Mouse (Mus musculus): ENCODE results near the gene Kcna10. TPM values are rescaled to one million over a fixed set of nuclear protein-coding genes. Genes with fewer than 3 reads are reported as not detected.

Gene Kcna10
- not detected in 2 replicates for polyA plus RNA-seq (2014; fragmentation: Nextera tagmentation; extraction: Ambion mirVana)

- H3K4me2 ChIP-seq (ENCODE audit: low read length), result no peak within 1 kb of the TSS
- ATAC-seq (no peak), DNase-seq (ENCODE audit: low spot score) (no peak)
- no peaks in the 10 kb centered on the region for H3K36me3 ChIP-seq (ENCODE audit: control insufficient read depth, insufficient read depth, low read length)
- H3K9ac ChIP-seq (ENCODE audit: low read length), result no peak within 1 kb of the TSS
- no peaks in the 10 kb centered on the region for H3K27me3 ChIP-seq (replicated peaks; ENCODE audit: control insufficient read depth, insufficient read depth, low read length)
- no peak within 1 kb of the TSS for H3K4me3 ChIP-seq (ENCODE audit: low read depth, low read length)
- no peaks in the 10 kb centered on the region for H3K4me1 ChIP-seq (ENCODE audit: control insufficient read depth, insufficient read depth, low read length)
- H3K27ac ChIP-seq (ENCODE audit: low read depth, low read length), result no peak within 1 kb of the TSS
- 83% methylated on average over 1 of the region's 1 CpGs for WGBS
- H3K9me3 ChIP-seq (replicated peaks; ENCODE audit: control insufficient read depth, low read length), result no peaks in the 10 kb centered on the region
Measured at GRCm38 (mm10) chr3:107182756-107183155, at the start of gene Kcna10. Gene Kcna10, plus strand, starts transcription at chr3:107183056.

- DNase-seq (ENCODE audit: low spot score) (no peak), ATAC-seq (no peak)
- Histone ChIP-seq H3K9me3 (replicated peaks; ENCODE audit: control insufficient read depth, low read length) (no peaks in the 10 kb centered on the region), H3K4me2 (ENCODE audit: low read length) (no peak overlapping the region), H3K27ac (ENCODE audit: low read depth, low read length) (no peak overlapping the region), H3K4me3 (ENCODE audit: low read depth, low read length) (no peak overlapping the region), H3K4me1 (ENCODE audit: control insufficient read depth, insufficient read depth, low read length) (no peaks in the 10 kb centered on the region), H3K36me3 (ENCODE audit: control insufficient read depth, insufficient read depth, low read length) (no peaks in the 10 kb centered on the region), H3K9ac (ENCODE audit: low read length) (no peak overlapping the region), H3K27me3 (replicated peaks; ENCODE audit: control insufficient read depth, insufficient read depth, low read length) (no peaks in the 10 kb centered on the region)
- WGBS, result 88% methylated on average over 3 of the region's 3 CpGs
Measured at GRCm38 (mm10) chr3:107134457-107134856, 48.4 kb upstream of the Kcna10 start.

- Histone ChIP-seq H3K36me3 (ENCODE audit: control insufficient read depth, insufficient read depth, low read length) (no peaks in the 10 kb centered on the region), H3K4me1 (ENCODE audit: control insufficient read depth, insufficient read depth, low read length) (peaks cover 15% of the 10 kb centered on the region), H3K9ac (ENCODE audit: low read length) (no peak overlapping the region), H3K4me2 (ENCODE audit: low read length) (no peak overlapping the region), H3K4me3 (ENCODE audit: low read depth, low read length) (no peak overlapping the region), H3K27me3 (replicated peaks; ENCODE audit: control insufficient read depth, insufficient read depth, low read length) (no peaks in the 10 kb centered on the region), H3K9me3 (replicated peaks; ENCODE audit: control insufficient read depth, low read length) (no peaks in the 10 kb centered on the region), H3K27ac (ENCODE audit: low read depth, low read length) (no peak overlapping the region)
- DNase-seq (ENCODE audit: low spot score) (peak; percentile 27), ATAC-seq (no peak)
- 57% methylated on average over 7 of the region's 7 CpGs for WGBS
Measured at GRCm38 (mm10) chr3:107147126-107147525, 35.7 kb upstream of the Kcna10 start.

- no peaks in the 10 kb centered on the region for H3K36me3 ChIP-seq (ENCODE audit: control insufficient read depth, insufficient read depth, low read length)
- peaks cover 15% of the 10 kb centered on the region for H3K4me1 ChIP-seq (ENCODE audit: control insufficient read depth, insufficient read depth, low read length)
- H3K4me3 ChIP-seq (ENCODE audit: low read depth, low read length), result no peak overlapping the region
- DNase-seq (ENCODE audit: low spot score), result peak; percentile 14
- H3K9ac ChIP-seq (ENCODE audit: low read length), result no peak overlapping the region
- ATAC-seq, result no peak
- H3K9me3 ChIP-seq (replicated peaks; ENCODE audit: control insufficient read depth, low read length), result no peaks in the 10 kb centered on the region
- no peak overlapping the region for H3K4me2 ChIP-seq (ENCODE audit: low read length)
- no peaks in the 10 kb centered on the region for H3K27me3 ChIP-seq (replicated peaks; ENCODE audit: control insufficient read depth, insufficient read depth, low read length)
- H3K27ac ChIP-seq (ENCODE audit: low read depth, low read length), result no peak overlapping the region
- 82% methylated on average over 3 of the region's 3 CpGs for WGBS
Measured at GRCm38 (mm10) chr3:107149006-107149405, 33.9 kb upstream of the Kcna10 start.

DNA sequence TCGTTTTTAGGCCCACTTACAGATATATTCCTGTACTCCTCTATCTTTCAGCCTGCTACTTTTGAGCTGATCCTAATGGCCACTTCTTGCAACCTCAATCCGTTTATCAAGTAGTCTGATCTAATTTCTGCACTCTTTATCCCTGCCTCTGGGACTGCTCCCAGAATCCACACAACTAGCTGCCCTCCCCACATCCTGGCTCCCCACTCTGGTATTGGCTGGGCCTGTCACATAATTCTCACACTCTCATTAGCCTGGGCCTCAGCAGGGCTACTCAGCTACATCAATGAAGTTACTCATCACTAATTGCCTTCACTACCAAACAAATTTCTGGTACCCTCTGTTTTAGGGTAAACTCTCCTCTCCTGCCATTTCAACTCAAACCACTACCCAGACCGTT lies 32.4 kb upstream of the Kcna10 start:
- Histone ChIP-seq H3K27ac (ENCODE audit: low read depth, low read length) (peak overlapping the region; percentile 68; the same call in 1 of the 2 replicates), H3K27me3 (replicated peaks; ENCODE audit: control insufficient read depth, insufficient read depth, low read length) (no peaks in the 10 kb centered on the region), H3K4me3 (ENCODE audit: low read depth, low read length) (no peak overlapping the region), H3K9me3 (replicated peaks; ENCODE audit: control insufficient read depth, low read length) (no peaks in the 10 kb centered on the region), H3K9ac (ENCODE audit: low read length) (no peak overlapping the region), H3K4me1 (ENCODE audit: control insufficient read depth, insufficient read depth, low read length) (peaks cover 15% of the 10 kb centered on the region), H3K4me2 (ENCODE audit: low read length) (0 out of 2 replicates have a peak overlapping the region, but pooled peaks have one; percentile 14), H3K36me3 (ENCODE audit: control insufficient read depth, insufficient read depth, low read length) (no peaks in the 10 kb centered on the region)
- DNase-seq (ENCODE audit: low spot score) (peak; percentile 81), ATAC-seq (peak; percentile 93)
- WGBS, result 8% methylated on average over 3 of the region's 3 CpGs

DNA sequence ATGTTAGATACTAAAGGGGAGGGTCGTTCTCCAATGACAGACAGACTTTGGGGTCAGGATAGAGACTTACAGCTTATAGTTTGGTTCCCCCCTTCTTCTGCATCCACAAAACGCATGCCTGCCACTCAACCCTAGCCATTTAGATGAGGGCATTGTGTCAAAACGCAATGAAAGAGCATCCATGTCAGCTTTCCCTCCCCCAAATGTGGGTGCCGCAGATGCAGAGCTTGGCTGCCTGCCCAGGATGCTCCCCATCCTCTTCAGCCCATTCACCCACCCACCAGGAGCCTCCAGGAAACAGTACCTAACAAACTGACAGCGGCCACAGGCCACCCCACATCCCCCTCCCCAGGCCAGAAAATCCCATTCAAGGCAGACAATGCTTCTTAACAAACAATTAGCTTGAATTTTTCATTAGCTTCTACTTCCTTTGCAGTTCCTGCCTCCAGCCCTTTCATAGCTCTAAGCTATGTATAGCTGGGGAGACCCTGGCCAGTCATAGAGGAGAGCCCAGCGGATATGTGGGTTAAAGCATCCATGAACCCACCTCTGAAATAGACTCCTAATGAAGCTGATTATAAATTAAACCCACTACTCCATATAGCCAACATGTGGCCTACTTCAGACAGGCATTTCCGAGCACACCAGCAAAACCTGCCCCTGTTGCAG lies 31.9 kb upstream of the Kcna10 start:
- Histone ChIP-seq H3K27me3 (replicated peaks; ENCODE audit: control insufficient read depth, insufficient read depth, low read length) (no peaks in the 10 kb centered on the region), H3K9ac (ENCODE audit: low read length) (no peak overlapping the region), H3K27ac (ENCODE audit: low read depth, low read length) (peak overlapping the region; percentile 68; the same call in 1 of the 2 replicates), H3K4me1 (ENCODE audit: control insufficient read depth, insufficient read depth, low read length) (peaks cover 15% of the 10 kb centered on the region), H3K4me3 (ENCODE audit: low read depth, low read length) (no peak overlapping the region), H3K36me3 (ENCODE audit: control insufficient read depth, insufficient read depth, low read length) (no peaks in the 10 kb centered on the region), H3K4me2 (ENCODE audit: low read length) (0 out of 2 replicates have a peak overlapping the region, but pooled peaks have one; percentile 14), H3K9me3 (replicated peaks; ENCODE audit: control insufficient read depth, low read length) (no peaks in the 10 kb centered on the region)
- ATAC-seq (peak; percentile 85), DNase-seq (ENCODE audit: low spot score) (peak; percentile 76)
- WGBS, result 8% methylated on average over 7 of the region's 7 CpGs

GRCm38 (mm10) chr3:107153772-107154655 lies 28.8 kb upstream of the Kcna10 start:
- no peak overlapping the region for H3K27ac ChIP-seq (ENCODE audit: low read depth, low read length)
- no peak overlapping the region for H3K4me2 ChIP-seq (ENCODE audit: low read length)
- peaks cover 15% of the 10 kb centered on the region for H3K4me1 ChIP-seq (ENCODE audit: control insufficient read depth, insufficient read depth, low read length)
- DNase-seq (ENCODE audit: low spot score), result no peak
- WGBS, result 93% methylated on average over 11 of the region's 11 CpGs
- H3K27me3 ChIP-seq (replicated peaks; ENCODE audit: control insufficient read depth, insufficient read depth, low read length), result no peaks in the 10 kb centered on the region
- ATAC-seq, result no peak
- no peak overlapping the region for H3K9ac ChIP-seq (ENCODE audit: low read length)
- no peaks in the 10 kb centered on the region for H3K9me3 ChIP-seq (replicated peaks; ENCODE audit: control insufficient read depth, low read length)
- H3K4me3 ChIP-seq (ENCODE audit: low read depth, low read length), result no peak overlapping the region
- H3K36me3 ChIP-seq (ENCODE audit: control insufficient read depth, insufficient read depth, low read length), result no peaks in the 10 kb centered on the region

DNA sequence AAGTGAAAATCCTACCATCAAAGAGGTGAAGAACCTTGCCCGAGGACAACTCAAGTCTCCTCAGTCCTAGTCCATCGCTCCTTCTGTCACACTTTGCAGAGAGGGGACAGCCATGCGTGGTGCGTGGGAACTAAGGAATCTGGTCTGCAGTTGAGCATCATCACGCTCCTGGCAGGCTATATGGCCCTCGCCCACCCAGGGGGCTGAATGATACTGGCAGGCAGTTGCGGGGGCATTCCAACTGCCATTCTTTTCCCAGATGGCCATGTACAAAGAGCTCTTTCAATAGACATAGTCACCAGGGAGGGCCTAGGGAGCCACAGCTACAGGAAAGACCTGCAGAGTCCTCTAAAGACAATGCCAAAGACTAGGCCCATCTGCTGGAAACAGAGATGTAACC lies 24.0 kb upstream of the Kcna10 start:
- no peak for DNase-seq (ENCODE audit: low spot score)
- no peaks in the 10 kb centered on the region for H3K4me1 ChIP-seq (ENCODE audit: control insufficient read depth, insufficient read depth, low read length)
- H3K27ac ChIP-seq (ENCODE audit: low read depth, low read length), result no peak overlapping the region
- no peak for ATAC-seq
- WGBS, result 85% methylated on average over 7 of the region's 7 CpGs
- H3K36me3 ChIP-seq (ENCODE audit: control insufficient read depth, insufficient read depth, low read length), result no peaks in the 10 kb centered on the region
- H3K4me3 ChIP-seq (ENCODE audit: low read depth, low read length), result no peak overlapping the region
- H3K9me3 ChIP-seq (replicated peaks; ENCODE audit: control insufficient read depth, low read length), result no peaks in the 10 kb centered on the region
- H3K4me2 ChIP-seq (ENCODE audit: low read length), result no peak overlapping the region
- H3K27me3 ChIP-seq (replicated peaks; ENCODE audit: control insufficient read depth, insufficient read depth, low read length), result no peaks in the 10 kb centered on the region
- H3K9ac ChIP-seq (ENCODE audit: low read length), result no peak overlapping the region

- Histone ChIP-seq H3K27me3 (replicated peaks; ENCODE audit: control insufficient read depth, insufficient read depth, low read length) (no peaks in the 10 kb centered on the region), H3K4me3 (ENCODE audit: low read depth, low read length) (no peak overlapping the region), H3K27ac (ENCODE audit: low read depth, low read length) (no peak overlapping the region), H3K9me3 (replicated peaks; ENCODE audit: control insufficient read depth, low read length) (no peaks in the 10 kb centered on the region), H3K4me2 (ENCODE audit: low read length) (peak overlapping the region; percentile 42), H3K36me3 (ENCODE audit: control insufficient read depth, insufficient read depth, low read length) (no peaks in the 10 kb centered on the region), H3K4me1 (ENCODE audit: control insufficient read depth, insufficient read depth, low read length) (no peaks in the 10 kb centered on the region), H3K9ac (ENCODE audit: low read length) (no peak overlapping the region)
- DNase-seq (ENCODE audit: low spot score) (peak; percentile 31), ATAC-seq (no peak)
- 66% methylated on average over 3 of the region's 3 CpGs for WGBS
Measured at GRCm38 (mm10) chr3:107159418-107159817, 23.4 kb upstream of the Kcna10 start.
